Mouse (Mus musculus): ENCODE measurements around the gene 2410004P03Rik. TPM values are rescaled to one million over a fixed set of nuclear protein-coding genes. Genes with fewer than 3 reads are reported as not detected.
A peak's percentile ranks its signal among the peaks of the same experiment; 100 is the strongest.
"Not testable (repeated sequence)": the region's sequence is repeated elsewhere in the genome, so short reads cannot be mapped to it uniquely, and the experiment has no call there.

2410004P03Rik gene
- total RNA-seq, 2 experiments from 2014 or later, result 0.25 to 0.26 TPM

DNA sequence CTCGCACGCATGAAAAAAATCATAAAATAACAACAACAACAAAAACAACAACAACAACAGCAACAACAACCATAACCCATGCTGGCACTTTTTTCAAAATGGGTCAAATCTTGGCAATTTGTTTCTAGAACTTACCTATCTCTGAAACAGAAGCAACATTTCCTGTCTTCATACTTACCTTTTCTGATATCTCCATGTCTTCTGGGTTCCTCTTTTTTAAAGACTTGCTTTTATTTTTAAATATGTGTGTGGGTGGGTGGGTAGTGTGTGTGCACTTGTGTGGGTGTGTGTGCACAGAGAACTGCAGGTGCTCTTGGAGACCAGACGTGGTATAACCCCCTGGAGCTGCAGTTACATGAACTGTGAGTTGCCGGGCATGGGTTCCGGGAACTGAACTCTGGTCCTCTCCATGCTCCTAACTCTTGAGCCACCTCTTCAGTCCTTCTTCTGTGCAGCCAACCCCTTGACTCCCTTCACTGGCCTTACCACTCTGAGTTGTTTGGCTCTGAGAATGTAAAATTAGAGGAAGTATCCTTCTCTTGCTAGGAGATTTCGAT lies 13.1 kb upstream of the 2410004P03Rik start:
- no peak for ATAC-seq (ENCODE audit: poor library complexity, severe bottlenecking)

DNA sequence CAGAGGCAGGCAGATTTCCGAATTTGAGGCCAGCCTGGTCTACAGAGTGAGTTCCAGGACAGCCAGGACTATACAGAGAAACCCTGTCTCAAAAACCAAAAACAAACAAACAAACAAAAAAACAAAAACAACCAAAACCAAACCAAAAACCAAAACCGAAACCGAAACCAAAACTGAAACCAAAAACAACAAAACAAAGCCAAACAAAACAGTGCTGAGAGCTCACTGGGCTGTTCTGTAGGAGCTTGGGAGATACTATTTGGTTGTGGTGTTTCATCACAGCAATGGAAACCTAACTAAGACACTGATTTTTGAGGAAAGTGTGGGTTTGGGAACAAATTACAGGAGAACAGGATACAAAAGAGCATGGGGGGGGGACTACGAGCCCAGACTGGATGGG lies 10.6 kb upstream of the 2410004P03Rik start:
- ATAC-seq (ENCODE audit: poor library complexity, severe bottlenecking), result no peak

GRCm38 (mm10) chr12:17021125-17021524 lies 9.6 kb upstream of the 2410004P03Rik start:
- not testable (repeated sequence) for ATAC-seq (ENCODE audit: poor library complexity, severe bottlenecking)

DNA sequence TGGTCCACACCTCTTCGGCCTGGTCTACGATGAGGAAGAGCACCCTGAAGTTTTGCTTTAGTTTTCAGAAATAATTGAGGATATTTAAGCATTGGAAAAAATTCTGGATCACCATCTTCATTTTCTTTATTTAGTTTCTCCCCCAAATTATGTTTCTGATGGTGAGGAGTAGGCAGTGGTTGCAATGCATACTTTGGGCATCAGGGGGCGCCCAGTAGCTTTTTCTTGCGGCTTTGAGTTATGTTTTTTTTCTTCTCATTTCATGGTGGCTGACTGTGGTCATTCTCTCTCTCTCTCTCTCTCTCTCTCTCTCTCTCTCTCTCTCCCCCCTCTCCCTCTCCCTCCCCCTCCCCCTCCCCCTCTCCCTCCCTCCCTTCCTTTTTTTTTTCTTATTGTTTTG lies 6.9 kb upstream of the 2410004P03Rik start:
- ATAC-seq (ENCODE audit: poor library complexity, severe bottlenecking), result peak; percentile 70

GRCm38 (mm10) chr12:17015711-17016110 lies 4.2 kb upstream of the 2410004P03Rik start:
- ATAC-seq (ENCODE audit: poor library complexity, severe bottlenecking), result no peak

DNA sequence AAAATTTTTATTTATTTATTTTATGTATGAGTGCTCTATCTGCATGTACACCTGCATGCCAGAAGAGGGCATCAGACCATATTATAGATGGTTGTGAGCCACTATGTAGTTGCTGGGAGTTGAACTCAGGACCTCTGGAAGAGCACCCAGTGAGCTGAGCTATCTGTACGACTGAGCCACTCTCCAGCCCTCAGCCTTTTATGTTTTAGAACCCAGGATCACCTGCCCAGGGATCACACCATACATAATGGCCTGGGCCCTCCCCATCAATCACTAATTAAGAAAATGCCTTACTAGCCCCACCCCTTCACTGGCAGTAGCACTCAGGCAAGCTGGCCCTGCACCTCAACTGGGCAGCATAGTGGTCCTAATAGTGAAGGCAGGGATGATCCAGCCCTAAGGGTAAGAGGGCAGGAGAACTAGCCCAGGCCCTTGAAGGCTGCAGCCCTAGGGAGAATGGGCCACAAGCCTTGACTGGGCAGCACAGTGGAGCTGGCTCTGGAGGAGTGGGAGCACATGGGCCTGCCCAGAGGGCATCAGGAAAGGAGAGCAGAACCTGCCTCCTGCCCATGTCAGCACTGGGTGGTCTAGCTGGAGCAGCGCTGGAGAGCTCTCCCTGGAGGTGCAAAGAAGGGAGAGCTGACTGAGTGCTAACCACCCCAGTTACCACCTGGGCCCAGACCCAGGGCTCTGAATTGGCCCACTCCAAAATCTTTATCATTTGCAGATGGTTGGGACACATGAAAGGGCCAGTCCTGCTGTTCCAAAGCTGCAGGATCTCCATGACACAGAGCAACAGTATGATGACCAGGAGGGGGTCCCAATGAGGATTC lies 756 bp upstream of the 2410004P03Rik start:
- ATAC-seq (ENCODE audit: poor library complexity, severe bottlenecking), result no peak

DNA sequence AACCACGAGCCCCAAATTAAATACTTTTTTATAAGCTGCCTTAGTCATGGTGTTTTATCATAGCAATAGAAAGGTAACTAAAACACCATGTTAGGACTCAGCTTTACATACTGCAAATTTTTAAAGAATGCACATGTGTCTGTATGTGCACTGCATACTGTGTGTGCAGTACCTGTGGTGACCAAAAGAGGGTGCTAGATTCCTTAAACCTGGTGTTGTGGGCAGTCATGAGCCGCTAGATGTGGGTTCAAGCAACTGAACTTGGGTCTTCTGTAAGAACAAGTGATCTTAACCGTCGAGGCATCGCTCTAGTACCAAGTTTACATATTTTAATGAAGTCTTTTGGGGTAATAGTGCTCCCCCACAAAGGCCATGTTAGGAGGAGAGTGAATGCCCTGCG lies 2.1 kb downstream of the 2410004P03Rik start:
- no peak for ATAC-seq (ENCODE audit: poor library complexity, severe bottlenecking)

GRCm38 (mm10) chr12:17001211-17001610 lies 10.3 kb downstream of the 2410004P03Rik start:
- ATAC-seq (ENCODE audit: poor library complexity, severe bottlenecking), result no peak

GRCm38 (mm10) chr12:17000628-17001027 lies 10.9 kb downstream of the 2410004P03Rik start:
- ATAC-seq (ENCODE audit: poor library complexity, severe bottlenecking), result peak; percentile 51

GRCm38 (mm10) chr12:16999739-17000497 lies 11.6 kb downstream of the 2410004P03Rik start, which contains the start of gene Pqlc3:
TSS of gene Pqlc3 (minus strand) at chr12:17000408.
- peak; percentile 92 for ATAC-seq (ENCODE audit: poor library complexity, severe bottlenecking)

GRCm38 (mm10) chr12:16999146-16999545 lies 12.4 kb downstream of the 2410004P03Rik start:
- no peak for ATAC-seq (ENCODE audit: poor library complexity, severe bottlenecking)

GRCm38 (mm10) chr12:16996886-16997462 lies 14.6 kb downstream of the 2410004P03Rik start:
- ATAC-seq (ENCODE audit: poor library complexity, severe bottlenecking), result no peak

DNA sequence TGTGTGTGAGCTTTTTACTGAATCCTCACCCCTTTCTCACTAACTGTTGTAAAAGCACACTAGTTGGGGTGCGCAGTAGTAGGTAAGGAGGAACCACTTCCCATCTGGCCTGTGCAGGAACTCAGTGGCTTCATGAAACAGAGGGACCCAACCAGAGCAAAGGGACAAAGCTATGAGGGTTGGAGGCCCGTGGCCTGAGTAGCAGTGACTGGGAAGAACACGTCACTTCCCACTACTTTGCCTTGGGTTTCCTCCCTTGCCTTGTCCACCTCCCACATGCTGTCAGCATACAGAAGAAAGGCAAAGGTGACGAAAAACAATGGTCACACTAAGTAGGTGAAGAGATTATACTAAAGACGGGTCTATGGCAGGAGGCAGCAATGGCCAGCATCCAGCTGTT lies 15.2 kb downstream of the 2410004P03Rik start:
- ATAC-seq (ENCODE audit: poor library complexity, severe bottlenecking), result no peak

- no peak for ATAC-seq (ENCODE audit: poor library complexity, severe bottlenecking)
Measured at GRCm38 (mm10) chr12:16994291-16994690, 17.2 kb downstream of the 2410004P03Rik start.

- no peak for ATAC-seq (ENCODE audit: poor library complexity, severe bottlenecking)
Measured at GRCm38 (mm10) chr12:16992355-16992754, 19.2 kb downstream of the 2410004P03Rik start.

DNA sequence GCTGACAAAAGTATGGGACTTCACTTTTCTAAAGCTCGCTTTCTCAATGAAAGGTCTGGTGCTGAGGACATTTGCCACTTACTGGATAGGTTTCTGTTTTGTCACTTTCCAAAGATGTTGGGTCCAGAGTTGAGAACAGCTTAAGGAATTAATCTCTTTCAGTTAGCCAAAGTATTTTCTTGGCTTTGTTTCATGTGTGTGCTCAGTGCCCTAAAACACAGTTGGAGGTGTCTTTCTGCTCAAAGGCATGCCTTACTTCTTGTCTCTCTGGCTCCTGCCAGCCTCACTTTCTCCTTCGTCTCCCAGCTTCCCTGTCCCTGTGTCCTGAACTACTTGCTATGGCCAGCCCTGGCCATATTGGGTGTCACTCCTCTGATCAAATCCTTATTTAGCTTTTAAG lies 20.2 kb downstream of the 2410004P03Rik start:
- ATAC-seq (ENCODE audit: poor library complexity, severe bottlenecking), result no peak

GRCm38 (mm10) chr12:16985778-16986177 lies 25.7 kb downstream of the 2410004P03Rik start:
- no peak for ATAC-seq (ENCODE audit: poor library complexity, severe bottlenecking)

- ATAC-seq (ENCODE audit: poor library complexity, severe bottlenecking), result no peak
Measured at GRCm38 (mm10) chr12:16977120-16977519, 34.4 kb downstream of the 2410004P03Rik start.

- ATAC-seq (ENCODE audit: poor library complexity, severe bottlenecking), result no peak
Measured at GRCm38 (mm10) chr12:16966811-16967210, 44.7 kb downstream of the 2410004P03Rik start.

DNA sequence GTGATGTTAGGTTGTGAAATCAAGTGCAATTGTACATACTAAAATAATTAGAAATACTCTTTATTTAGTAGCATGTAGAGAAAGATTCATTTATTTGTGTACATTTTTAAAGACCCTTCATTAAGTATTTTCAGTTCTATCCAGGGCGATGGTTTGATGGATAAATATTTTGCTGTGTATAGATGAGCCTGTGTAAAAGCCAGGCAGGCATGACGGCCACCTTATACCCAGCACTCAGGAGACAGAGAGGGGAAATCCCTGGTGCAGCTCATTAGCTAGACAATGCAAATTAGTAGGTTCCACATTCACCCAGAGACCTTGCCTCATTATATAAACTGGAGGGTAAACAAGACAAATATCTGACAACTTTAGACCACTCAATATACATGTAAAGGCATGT lies 48.2 kb downstream of the 2410004P03Rik start:
- ATAC-seq (ENCODE audit: poor library complexity, severe bottlenecking), result no peak

- no peak; the same call in 1 of the 2 replicates for ATAC-seq (ENCODE audit: poor library complexity, severe bottlenecking)
Measured at GRCm38 (mm10) chr12:16958851-16959250, 52.7 kb downstream of the 2410004P03Rik start.
